Mouse (Mus musculus) lung, adult 2 months (tissue): ENCODE measurements at regions not wholly inside any gene's neighbourhood (a gene's known extent, or its start where the extent isn't known, plus 50 kb on each side); places are given as distances from the start of the nearest gene placed in this dataset.

Experiments
- CTCF ChIP-seq: fragments of 200-500 bp; IDR thresholded peaks from 2 replicates; pipeline ENCODE4 v1.5.1; 2011; ENCODE audit warnings: mild to moderate bottlenecking, low read length, control low read depth; ENCODE audit not compliant: insufficient read depth
- POLR2A ChIP-seq: fragments of 200-500 bp; IDR thresholded peaks from 2 replicates; pipeline ENCODE4 v1.6.1; 2011; ENCODE audit warnings: low read depth, mild to moderate bottlenecking, control low read depth, low read length, borderline replicate concordance; ENCODE audit errors: extremely low read depth

GRCm38 (mm10) chr10:17023571-17024293 lies 699.3 kb upstream of the Cited2 start:
- no peak for TF ChIP-seq CTCF
- no peak for TF ChIP-seq POLR2A
